Mouse (Mus musculus): ENCODE measurements around the gene Letm1.

DNA sequence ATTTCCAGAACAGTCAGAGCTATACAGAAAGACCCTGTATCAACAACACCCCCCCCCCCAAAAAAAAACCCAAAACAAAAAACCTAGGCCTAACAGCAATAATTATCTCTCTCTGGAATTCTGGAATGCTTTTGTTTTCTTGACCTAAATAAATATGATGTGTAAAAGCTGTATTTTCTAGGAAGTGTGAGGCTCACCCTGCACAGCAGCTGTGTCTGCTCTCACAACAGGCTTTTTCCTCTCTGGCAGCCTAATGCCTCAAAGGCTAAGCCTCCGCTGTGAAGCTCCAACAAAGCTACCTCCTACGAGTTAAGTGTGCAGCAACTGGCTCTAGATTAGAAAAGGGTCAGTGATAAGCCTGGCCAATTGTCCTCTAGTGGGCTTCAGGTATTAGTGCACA, 73.6 kb downstream of the Letm1 start:
- no peak for TF ChIP-seq POLR2A (IDR thresholded peaks at IDR 0.05; ENCODE audit: low read depth, low read length)
- TF ChIP-seq CTCF (IDR thresholded peaks at IDR 0.05; ENCODE audit: extremely low read depth, insufficient read depth, insufficient read length, insufficient replicate concordance), result no peak

Measured in spleen, adult 2 months (tissue).